Mouse (Mus musculus) ES-CJ7 (cell line): ENCODE data around the gene Gpd1.
"Not testable (repeated sequence)": the region's sequence is repeated elsewhere in the genome, so short reads cannot be mapped to it uniquely, and the experiment has no call there.

Source experiments
- DNase-seq: peaks from one replicate; pipeline ENCODE4 v3.0.0; 2011; ENCODE audit warnings: low read depth, low spot score

The Gpd1 gene

GRCm38 (mm10) chr15:99771601-99772276, 54.4 kb downstream of the Gpd1 start:
- DNase-seq: peak; percentile 46

- DNase-seq: peak; percentile 98
Observed at GRCm38 (mm10) chr15:99772277-99772880, 55.1 kb downstream of the Gpd1 start.

GRCm38 (mm10) chr15:99772881-99772924, 55.4 kb downstream of the Gpd1 start, which contains the start of gene Cers5:
Gene Cers5 (minus strand): TSS chr15:99772885.
- DNase-seq: not testable (repeated sequence)

- DNase-seq: no peak
Observed at GRCm38 (mm10) chr15:99772925-99773324, 55.6 kb downstream of the Gpd1 start.
